Mouse (Mus musculus): Measurements from ENCODE around the gene Pdyn.

The Pdyn gene

GRCm38 (mm10) chr2:129699484-129700158, at the start of gene Pdyn:
TSS of gene Pdyn (minus strand) at chr2:129699844.
- in situ Hi-C loops (cut with MboI, MseI): no loop called here

DNA sequence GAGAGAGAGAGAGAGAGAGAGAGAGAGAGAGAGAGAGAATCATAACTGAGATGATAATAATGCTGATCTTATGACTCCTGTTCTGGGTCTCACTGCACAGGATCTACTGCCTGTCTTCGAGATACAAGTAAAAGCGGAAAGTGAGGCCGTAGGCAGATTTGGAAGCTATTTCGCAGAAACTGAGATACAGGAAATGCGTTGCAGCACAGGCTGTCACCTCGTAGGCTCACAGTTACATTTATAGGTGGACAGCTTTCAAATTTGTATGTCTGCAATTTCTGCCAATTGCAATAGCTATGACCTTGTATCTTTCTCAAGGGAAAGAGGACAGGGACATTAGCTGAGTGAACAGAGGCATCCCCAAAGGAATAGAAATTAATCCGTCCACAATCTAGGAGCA, 42.4 kb upstream of the Pdyn start:
- in situ Hi-C loops (cut with MboI, MseI): no loop called here

GRCm38 (mm10) chr2:129740515-129740914, 40.9 kb upstream of the Pdyn start:
- in situ Hi-C loops (cut with MboI, MseI): no loop called here

GRCm38 (mm10) chr2:129734031-129734430, 34.4 kb upstream of the Pdyn start:
- in situ Hi-C loops (cut with MboI, MseI): no loop called here

- in situ Hi-C loops (cut with MboI, MseI): no loop called here
Observed at GRCm38 (mm10) chr2:129729681-129730080, 30.0 kb upstream of the Pdyn start.

DNA sequence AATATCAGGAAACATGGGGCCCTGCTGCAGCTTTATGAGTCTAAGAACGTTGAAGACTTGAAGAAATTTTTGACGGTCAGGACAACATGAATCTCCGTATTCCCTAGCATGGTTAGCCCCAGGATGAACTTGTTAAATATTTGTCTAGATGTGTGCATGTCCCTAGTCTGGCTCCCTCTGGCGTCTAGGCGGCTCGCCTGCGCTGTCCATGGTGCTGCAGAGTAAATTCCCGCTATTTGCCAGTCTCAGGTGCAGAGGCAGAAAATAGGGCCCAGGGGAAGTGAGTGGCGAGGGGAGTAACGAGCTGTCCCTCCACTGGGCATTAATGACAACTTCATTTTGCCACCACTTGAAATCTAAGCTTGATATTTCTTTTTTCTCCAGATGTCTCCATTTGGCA, 16.0 kb upstream of the Pdyn start:
- in situ Hi-C loops (cut with MboI, MseI): no loop called here

DNA sequence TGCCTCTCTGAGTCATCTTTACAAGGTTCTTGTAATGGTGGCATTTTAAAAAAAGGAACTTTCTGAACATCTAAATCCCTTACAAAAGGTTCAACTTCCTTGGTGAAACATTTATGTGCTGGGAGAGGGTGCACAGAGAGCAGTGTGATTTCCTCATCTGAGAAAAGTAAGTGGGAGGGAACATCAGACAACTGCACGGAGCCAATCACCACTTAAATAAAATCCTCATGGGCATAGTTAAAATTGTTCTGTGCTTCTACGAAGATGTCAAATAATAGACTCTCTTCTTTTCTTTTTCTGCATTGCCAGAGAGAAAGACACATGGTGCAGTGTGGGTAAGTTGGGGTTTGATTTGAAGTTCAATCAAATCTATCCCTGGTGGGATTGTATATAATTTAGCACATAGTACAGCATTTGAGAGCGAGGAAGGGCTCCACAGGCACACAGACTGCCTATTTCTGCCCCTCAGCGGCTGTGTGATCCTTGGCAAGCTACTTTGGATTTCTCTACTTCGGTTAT, 13.4 kb upstream of the Pdyn start:
- in situ Hi-C loops (cut with MboI, MseI): no loop called here

DNA sequence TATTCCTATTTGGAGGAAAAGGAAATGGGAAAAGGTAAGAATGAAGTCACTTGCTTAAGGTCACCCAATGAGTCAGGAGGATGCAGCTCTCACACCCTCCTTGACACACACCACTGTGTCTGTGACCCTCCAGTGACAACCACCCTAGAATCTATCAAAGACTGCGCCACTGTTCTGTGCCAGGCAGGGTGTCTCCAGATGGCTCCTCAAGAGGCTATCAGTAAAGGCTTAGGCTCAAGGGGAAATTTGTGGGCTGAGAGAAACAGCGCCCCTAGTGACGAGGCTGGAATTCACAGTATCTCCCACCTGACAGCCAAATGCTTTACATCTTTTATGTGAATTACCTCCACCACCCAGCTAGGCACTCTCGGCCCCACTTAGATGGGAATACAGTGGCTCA, 3.6 kb downstream of the Pdyn start:
- in situ Hi-C loops (cut with MboI, MseI): no loop called here

DNA sequence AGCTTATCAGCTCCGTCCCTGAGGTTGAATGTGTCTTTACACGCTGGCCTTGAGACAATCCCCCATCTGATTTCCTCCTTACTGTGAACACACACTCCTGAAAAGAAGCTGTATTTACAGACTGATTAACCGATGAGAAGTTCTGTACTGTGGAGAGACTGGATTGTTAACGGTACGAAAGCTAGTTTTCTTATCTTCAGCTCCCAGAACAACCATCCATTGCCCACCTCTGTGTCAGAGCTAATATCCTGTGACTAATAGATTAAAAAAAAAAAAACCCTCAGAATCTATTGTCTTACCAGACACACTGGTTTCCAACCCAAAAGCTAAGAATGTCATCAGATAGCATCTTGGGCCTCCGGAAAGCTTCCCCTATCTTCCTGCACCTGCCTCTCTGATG, 5.3 kb downstream of the Pdyn start:
- in situ Hi-C loops (cut with MboI, MseI): no loop called here

GRCm38 (mm10) chr2:129692694-129693093, 7.0 kb downstream of the Pdyn start:
- in situ Hi-C loops (cut with MboI, MseI): no loop called here

DNA sequence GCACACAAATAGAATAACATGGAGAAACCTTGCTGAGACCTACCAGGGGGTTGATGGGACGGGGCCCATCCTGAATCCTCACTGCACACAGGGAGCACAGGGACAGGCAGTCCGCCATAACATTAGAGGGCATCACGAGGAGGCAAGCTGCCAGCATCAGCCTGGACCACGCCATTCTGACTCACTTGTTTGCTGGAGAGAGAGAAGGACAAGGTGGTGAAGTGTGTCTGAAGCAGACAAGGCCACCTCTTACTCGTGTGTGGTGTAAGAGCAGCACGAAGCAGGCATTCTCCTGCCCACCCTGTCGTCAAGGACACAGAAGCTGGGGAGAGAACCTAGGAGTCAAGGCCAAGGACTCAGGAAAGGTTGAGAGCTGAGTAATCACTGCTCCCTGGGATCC, 9.9 kb downstream of the Pdyn start:
- in situ Hi-C loops (cut with MboI, MseI): no loop called here

DNA sequence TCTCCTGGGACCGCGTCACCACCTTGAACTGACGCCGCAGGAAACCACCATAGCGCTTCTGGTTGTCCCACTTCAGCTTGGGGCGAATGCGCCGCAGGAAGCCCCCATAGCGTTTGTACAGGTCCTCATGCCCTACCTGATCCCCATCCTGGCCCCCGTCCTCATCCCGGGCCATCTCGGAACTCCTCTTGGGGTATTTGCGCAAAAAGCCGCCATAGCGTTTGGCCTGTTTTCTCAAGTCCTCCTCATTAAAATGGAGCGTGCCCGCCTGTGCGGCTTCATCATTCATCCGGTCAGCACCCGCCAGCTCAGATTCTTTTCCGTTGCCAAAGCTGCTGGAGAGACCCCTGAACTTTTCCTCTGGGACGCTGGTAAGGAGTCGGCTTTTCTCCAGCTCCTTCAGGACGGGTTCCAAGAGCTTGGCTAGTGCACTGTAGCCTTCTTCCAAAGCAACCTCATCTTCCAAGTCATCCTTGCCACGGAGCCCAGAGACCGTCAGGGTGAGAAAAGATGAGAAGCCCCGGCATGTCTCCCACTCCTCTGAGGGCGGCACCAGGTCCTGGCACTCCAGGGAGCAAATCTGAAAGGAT, 11.5 kb downstream of the Pdyn start:
- in situ Hi-C loops (cut with MboI, MseI): no loop called here

- in situ Hi-C loops (cut with MboI, MseI): no loop called here
Observed at GRCm38 (mm10) chr2:129686908-129687307, 12.7 kb downstream of the Pdyn start.

DNA sequence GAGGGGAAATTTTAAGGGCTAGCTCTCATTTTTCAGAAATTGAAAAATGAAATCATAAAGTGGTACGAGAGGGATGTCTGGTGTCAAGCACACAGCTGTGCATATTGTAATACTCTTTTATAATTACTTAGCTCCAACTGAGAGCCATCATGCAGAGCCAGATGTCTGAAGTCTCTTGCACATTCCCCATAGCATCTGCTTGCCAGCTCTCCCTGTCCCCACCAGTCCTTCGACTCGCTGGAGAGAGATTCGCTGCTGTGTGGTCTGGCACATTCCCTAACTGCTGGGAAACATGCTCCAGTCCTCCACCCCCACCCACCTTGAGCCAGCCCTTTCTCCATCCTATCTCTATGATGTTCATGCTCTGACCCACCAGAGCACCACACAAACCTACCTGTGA, 15.6 kb downstream of the Pdyn start:
- in situ Hi-C loops (cut with MboI, MseI): no loop called here

GRCm38 (mm10) chr2:129680236-129680635, 19.4 kb downstream of the Pdyn start:
- in situ Hi-C loops (cut with MboI, MseI): no loop called here

GRCm38 (mm10) chr2:129679066-129679465, 20.6 kb downstream of the Pdyn start:
- in situ Hi-C loops (cut with MboI, MseI): no loop called here

DNA sequence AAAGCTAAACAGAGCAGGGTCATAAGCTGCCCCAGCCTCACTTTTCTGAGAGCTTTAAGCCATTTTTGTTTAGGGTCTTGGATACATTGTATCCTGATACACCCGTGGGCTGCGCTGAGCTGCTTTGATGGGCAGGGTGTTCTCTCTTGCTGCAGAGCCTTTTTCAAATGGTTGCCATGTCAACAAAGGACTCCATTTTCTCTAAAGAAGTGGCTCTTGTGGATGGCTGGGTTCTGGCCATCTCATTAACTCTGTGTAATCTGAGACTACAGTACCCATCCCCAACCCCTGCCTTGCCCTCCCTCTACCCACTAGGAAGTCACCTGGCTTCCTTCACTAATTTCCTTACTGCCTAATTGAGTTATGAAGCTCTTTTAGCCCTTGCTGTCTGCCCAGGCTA, 22.0 kb downstream of the Pdyn start:
- in situ Hi-C loops (cut with MboI, MseI): no loop called here

- in situ Hi-C loops (cut with MboI, MseI): loop anchor here (5.0 kb wide), 1 partner anchor 197 kb away; no protein-coding TSS in a partner anchor
Observed at GRCm38 (mm10) chr2:129674935-129675634, 24.6 kb downstream of the Pdyn start.

DNA sequence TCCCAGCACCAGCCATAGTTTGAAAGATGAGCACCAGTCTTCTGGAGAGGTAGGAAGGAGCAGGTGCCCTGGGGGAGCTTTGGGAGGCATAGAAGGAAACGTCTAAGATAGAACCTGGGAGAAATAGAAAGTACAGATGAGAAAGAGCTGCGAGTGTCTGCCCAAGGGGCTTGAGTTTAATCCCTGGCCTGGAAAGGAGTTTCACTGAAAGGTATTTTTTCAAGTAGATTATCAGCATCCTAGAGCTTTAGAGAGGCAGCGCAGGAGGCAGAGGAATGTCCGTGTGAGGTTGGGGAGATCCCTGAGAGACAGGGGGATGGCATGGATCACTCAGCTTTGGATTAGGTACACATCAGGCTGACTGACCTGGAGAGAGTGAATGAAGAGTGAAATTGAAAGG, 27.7 kb downstream of the Pdyn start:
- in situ Hi-C loops (cut with MboI, MseI): loop anchor here (5.0 kb wide), 1 partner anchor 200 kb away; no protein-coding TSS in a partner anchor

GRCm38 (mm10) chr2:129662484-129662883, 37.2 kb downstream of the Pdyn start:
- in situ Hi-C loops (cut with MboI, MseI): no loop called here

DNA sequence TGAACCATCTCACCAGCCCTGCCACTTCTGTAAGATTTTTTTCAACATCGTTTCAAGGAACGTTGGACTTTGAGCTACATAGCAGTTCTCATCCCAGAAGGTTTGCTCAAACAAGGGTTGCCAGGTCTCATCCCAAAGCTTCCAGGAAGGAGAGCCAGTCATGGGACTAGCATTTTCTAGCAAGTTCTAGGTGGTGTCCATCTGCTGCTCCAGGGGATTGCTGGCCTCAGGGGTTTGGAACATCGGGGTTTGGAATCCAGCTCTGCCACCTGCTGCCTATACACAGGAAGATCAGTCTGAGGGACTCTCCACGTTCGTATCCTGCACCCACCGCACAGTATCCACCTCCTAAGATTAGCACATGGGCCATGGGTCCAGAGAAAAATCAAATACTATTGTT, 39.6 kb downstream of the Pdyn start:
- in situ Hi-C loops (cut with MboI, MseI): no loop called here

DNA sequence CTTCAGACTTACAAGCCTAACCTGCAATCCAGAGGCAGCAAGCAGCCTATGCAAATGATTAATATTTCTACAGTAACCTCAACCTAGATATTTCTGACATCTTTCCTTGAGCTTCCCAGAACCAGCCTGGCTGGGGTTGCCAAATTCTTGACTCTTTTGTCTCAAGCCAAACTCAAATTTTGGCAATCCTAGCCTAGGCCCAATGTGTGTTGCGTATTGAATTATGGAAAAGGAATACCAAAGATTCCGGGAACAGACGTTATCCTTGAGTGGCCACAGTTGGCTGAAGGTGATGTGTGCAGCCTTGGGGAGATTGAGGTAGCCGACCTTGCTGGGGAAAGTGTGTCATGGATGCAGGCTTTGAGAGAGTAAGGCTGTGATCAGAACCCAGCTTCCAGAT, 40.8 kb downstream of the Pdyn start:
- in situ Hi-C loops (cut with MboI, MseI): no loop called here

DNA sequence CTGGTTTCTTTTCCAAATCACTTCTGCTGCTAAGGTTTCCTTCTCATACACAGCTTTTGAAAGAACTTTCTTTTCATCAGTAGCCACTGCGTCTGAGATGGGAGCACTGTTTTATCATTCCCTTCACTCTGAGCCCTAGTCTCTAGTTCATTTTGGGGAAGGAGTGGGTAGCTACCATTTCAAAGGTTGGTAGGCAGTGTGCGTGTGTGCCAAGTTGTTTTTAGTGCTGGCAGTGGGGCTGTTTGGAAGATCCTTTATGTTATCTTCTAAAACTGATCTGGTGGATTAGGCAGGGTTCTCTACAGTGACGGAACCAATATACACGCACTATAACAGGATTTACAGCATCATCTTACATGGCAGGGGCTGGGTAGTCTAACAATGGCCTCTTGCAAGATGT, 44.6 kb downstream of the Pdyn start:
- in situ Hi-C loops (cut with MboI, MseI): no loop called here
